Mouse (Mus musculus): ENCODE results near the gene Ciapin1.
A peak's percentile ranks its signal among the peaks of the same experiment; 100 is the strongest.

GRCm38 (mm10) chr8:94875096-94875870 lies 37.1 kb upstream of the Ciapin1 start:
- 0 out of 2 replicates have a peak, but pooled peaks have one; percentile 8 for TF ChIP-seq GATA1 (IDR thresholded peaks at IDR 0.05; ENCODE audit: low read length)
- no peak for TF ChIP-seq TAL1 (IDR thresholded peaks at IDR 0.05; ENCODE audit: low read length)

Data from erythroblast, embryonic 14.5 days (primary cell).